Mouse (Mus musculus) neural tube, postnatal 0 days (tissue): ENCODE data around the gene Otog. TPM values are rescaled to one million over a fixed set of nuclear protein-coding genes. Genes with fewer than 3 reads are reported as not detected.

Experiments
- polyA plus RNA-seq: library from polyadenylated mRNA; unstranded; fragments of >200 nt; fragmentation: Nextera tagmentation; extraction: Ambion mirVana; gene quantifications from 2 replicates; pipeline ENCODE4 v1.2.1, GENCODE M21; 2015

The Otog gene
- polyA plus RNA-seq, result 0.08 TPM in 1 of 2 replicates, not detected in the other

GRCm38 (mm10) chr7:46240696-46241095, at the start of gene Otog:
Otog (plus strand) TSS chr7:46240987.

GRCm38 (mm10) chr7:46238346-46238745, 2.4 kb upstream of the Otog start, which contains the start of gene Ush1c:
Ush1c (minus strand) TSS chr7:46238503.

Other genes with a start within 250 kb of the Otog start
- 0.41 and 0.76 TPM in 2 replicates for gene Abcc6, start 210.7 kb upstream of the Otog start, polyA plus RNA-seq
- 36.7 and 41.6 TPM in 2 replicates for gene Nomo1, start 207.3 kb upstream of the Otog start, polyA plus RNA-seq
- gene Kcnj11, start 140.2 kb upstream of the Otog start, polyA plus RNA-seq, result 2.6 and 3.5 TPM in 2 replicates
- 11.4 and 13.1 TPM in 2 replicates for gene Abcc8, start 61.0 kb upstream of the Otog start, polyA plus RNA-seq
- 0.75 and 1.5 TPM in 2 replicates for gene Ush1c, start 2.5 kb upstream of the Otog start, polyA plus RNA-seq
- gene Myod1, start 135.5 kb downstream of the Otog start, polyA plus RNA-seq, result 0.13 and 0.20 TPM in 2 replicates
- gene Kcnc1, start 155.5 kb downstream of the Otog start, polyA plus RNA-seq, result 36.4 and 38.9 TPM in 2 replicates